Mouse (Mus musculus): Measurements from ENCODE around the gene Dus1l.

GRCm38 (mm10) chr11:120783426-120784063 lies 12.7 kb downstream of the Dus1l start:
- no peak for TF ChIP-seq POLR2A (IDR thresholded peaks at IDR 0.05; ENCODE audit: control insufficient read depth, low read depth, low read length)
- no peak for TF ChIP-seq CTCF (IDR thresholded peaks at IDR 0.05; ENCODE audit: control insufficient read depth, insufficient read depth, insufficient replicate concordance, low read depth, low read length)
